Mouse (Mus musculus) neural tube, embryonic 10.5 days (tissue): ENCODE measurements around the gene Tnk2.

Source experiments
- DNase-seq: peaks from one replicate; pipeline ENCODE4 v3.0.0-alpha.2; 2017; ENCODE audit warnings: low spot score; ENCODE audit errors: extremely low spot score

Gene Tnk2

DNA sequence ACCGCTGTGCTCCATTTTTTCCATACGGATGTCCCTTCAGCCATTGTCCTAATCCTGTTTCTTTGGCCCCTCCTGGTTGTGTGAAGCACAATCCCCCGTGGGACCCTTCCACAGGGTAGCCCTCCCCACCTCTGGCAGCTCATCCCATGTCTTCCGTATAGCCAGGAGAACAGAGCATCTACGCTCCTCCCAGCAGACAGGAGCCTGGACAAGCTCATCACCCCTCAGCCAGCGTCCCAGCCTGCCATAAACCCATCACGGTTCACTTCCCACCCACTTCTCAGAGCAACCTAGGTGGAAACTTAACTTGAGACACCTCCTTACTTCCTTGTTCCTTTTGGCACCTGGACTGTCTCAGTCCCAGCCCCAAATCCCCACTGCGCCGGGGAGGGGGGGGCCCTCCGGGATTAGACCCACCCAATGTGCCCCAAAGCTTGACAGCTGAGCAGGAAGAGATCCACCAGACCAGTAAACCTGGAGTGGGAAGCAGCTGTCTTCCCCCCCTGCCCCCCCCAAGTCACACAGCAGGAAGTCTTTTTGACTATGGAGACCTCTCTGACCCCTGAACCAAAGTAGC lies 64.9 kb downstream of the Tnk2 start:
- DNase-seq: no peak

DNA sequence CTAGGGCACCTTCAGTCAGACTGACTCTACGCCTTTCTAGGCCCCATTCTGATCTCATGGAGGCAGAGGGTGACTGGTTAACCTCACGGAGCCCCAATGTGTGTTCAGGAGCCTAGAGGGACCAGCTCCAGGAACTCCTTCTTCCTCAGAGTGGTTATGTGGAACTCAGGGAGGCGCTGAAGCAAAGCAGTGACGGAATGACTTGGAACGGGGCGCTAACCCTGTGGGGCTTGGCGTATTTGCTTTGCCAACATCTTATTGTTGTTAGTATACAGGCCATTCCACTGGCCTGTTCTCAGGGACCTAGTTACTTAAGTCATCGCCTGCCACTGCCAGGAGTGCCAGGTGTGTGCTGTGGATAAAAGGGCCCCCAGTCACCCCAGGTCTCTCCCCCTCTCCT lies 65.4 kb downstream of the Tnk2 start:
- DNase-seq: no peak

DNA sequence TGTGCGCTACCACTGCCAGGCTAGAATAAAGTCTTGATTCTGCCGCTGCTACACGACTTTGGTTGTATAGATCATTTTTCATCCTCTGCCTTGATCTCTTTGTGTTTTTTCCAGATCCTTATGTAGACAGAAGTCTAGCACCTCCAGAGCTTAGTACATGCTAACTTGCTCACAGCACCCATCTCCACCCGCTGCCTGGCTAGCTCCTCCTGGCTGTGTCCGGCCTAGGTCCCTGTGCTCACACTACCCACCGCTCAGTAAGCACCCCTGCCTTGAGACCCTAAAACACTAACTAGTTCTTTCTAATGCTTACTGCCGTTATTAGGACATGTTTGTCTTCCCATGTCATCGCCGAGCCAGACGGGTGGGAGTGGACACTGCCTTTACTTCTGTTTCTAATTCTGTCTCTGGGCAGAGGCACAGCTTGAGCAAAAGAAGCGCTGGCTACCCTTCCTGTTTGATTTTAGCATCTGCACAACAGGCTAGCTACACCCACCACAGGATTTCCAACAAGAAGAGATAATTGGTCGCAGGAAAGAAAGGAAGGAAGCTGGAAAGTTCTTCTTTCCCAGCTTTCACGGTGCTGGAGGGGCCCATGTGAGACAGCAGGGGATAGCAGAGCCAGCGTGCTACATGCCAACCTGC lies 66.9 kb downstream of the Tnk2 start:
- DNase-seq: no peak

DNA sequence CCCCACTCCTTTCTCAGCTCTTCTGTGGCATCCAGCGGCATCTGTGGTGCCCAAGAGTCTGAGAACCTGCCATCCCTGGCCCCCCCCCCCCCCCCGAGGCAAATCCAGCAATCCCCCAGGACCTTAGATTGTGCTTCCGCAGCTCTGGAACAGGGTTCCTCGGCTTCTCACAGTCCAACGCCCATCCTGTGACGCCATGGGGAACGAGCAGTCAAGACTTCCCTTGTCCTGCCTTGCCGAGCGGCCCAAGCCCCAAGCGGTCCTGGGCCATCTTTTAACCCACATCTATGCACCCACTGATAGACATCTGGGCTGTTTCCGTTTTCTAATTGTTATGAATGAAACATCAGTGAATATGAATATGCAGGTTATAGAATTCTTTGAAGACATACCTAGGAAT lies 68.5 kb downstream of the Tnk2 start:
- DNase-seq: no peak

DNA sequence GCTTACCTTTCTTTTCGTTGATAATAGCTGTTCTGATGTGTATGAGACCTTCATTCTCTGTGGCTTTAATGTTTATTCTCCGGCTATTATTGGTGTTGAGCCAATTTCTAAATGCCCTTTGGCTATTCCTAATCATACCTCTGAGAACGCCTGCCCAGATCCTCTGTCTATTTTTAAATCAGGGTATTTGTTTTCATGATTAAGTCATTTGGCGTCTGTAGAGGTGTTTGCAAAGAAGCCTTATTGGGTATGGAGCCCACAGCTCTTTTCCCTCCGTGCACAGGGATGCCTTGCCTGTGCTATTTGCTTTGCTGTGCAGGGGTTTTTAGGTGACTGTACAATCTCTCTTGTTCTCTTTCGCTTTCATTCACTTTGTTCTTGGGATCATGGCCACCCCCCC lies 69.9 kb downstream of the Tnk2 start:
- no peak for DNase-seq

DNA sequence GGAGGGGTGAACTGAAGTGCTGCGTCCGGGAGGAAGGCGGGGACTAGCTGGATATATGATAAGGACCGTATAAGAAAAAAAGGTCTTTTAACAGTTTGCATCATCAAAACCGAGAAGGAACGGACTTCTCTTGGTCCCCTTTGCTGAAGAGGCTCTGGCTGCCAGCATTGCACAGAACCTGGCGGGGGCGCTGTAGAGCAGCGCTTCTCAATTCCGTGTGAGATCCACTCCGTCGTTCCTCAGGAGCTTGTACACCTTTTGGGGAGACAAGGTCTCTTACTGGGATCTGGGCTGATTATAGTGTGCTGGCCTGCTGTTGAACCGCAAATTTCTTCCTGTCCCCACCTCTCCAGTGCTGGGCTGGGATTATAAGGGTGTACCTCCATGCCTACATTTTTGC lies 71.7 kb downstream of the Tnk2 start:
- DNase-seq: no peak

DNA sequence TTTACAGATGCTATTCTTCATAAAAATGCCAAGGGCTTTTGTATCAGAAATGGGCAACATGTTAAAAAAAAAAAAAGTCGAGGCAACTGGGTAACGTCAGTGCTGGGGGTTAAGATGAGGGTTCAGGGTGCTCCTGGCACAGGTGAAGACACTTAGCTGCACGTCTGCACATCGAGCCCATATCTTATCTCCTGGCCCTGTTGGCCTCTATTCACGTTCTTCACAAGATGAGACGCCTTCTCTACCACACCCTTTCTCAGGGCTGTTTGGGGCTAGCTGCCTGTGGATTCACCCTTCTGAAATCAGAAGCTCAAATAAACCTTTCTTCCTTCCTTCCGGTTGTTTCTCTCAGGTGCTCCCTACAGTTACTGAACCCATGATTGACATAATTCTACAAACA lies 79.5 kb downstream of the Tnk2 start:
- DNase-seq: no peak

DNA sequence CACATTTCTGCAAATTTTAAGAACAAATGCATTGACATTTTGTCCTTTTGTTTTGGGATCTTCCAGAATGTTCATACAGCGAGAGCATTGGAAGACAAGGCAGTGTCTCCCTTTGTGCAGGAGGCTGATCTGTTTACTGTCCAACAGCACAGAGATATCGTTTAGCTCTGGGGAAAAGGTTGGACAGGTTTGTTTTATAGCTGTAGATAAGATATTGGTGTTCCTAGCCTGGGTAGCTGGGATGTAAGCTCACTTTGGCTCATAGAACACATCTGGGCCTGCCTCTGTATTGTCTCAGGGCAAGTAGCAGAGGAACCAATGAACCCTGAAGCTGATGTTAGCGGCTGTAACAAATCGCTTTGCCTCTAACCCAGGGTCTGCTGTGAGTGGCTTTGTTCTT lies 80.1 kb downstream of the Tnk2 start:
- DNase-seq: no peak

DNA sequence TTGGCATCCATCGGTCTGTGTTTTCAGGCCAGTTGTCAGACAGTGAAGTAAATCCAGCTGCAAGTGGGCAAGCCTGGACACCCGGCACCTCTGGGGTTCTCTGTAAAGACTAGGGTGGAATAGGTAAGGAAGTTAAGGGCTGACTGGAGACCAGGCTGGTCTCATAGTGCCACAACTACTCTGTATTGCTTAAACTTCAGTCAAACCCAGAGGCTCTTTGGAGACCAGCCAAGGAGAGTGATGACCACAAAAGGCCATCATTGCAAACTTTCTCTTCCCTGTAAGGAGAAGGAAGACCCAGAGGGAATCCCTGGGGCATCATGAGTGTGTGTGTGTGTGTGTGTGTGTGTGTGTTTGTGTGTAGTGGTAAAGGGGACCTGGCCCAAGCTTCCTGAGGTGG lies 80.6 kb downstream of the Tnk2 start:
- DNase-seq: no peak

DNA sequence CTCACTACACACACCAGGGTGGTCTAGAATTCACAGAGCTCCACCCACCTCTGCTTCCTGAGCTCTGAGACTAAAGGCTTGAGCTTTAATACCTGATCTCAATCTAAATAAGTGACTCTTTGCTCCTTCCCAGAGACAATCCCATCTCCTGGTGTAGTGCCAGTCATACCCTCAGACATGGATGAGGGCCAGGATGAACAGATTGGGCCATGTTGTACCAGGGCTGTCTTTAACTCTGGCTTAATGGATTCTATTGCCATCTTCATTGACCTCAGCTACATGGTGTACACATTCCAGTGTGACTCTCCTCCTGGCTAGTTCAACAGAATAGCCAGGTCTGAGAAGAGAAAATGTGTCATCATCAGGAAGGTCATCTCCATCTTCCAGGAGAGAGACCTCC lies 82.8 kb downstream of the Tnk2 start:
- DNase-seq: no peak

DNA sequence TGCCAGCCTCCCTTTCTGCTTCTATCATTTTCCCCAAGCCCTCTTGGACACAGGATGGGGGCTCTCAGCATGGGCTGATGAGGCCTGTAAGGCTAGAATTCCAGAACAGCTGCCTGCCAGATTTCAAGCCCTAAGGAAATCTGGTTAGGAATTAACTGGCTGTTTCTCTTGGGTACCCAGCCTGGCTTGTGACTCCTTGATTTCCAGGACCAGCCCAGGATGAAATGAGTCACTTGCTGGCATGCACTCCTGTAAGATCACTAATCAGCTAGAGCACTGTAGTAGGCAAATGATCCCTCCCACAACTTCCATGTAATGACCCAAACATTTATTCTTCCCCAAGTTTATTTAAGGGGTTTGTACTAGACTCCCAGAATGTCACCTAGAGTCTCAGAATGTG lies 84.6 kb downstream of the Tnk2 start:
- DNase-seq: no peak

DNA sequence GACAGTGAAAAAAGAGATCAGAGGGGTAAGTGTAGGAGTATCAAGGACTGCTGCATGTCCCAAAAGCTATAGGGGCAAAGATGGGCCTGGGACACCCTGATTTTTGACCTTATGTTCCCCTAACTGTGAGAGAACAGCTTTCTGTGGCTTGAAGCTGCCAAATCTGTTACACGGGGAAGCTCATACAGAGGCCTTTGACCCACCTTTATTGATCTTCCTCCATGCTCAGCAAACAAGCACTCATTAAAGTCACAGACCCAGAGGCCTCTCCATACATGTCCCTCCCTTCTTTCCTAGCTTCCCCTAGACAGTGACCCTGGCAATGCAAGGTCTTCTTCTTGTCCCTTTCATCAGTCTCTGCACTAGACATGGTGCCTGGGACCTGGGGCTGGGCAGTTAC lies 85.1 kb downstream of the Tnk2 start:
- no peak for DNase-seq
